Mouse (Mus musculus) heart, adult 8-10 months (tissue): ENCODE results near the gene 1700069L16Rik. TPM values are rescaled to one million over a fixed set of nuclear protein-coding genes. Genes with fewer than 3 reads are reported as not detected.

ENCODE experiments used
- DNase-seq: peaks from one replicate; pipeline ENCODE4 v3.0.0; 2022; ENCODE audit warnings: low spot score
- total RNA-seq, 4 experiments: library from RNA; stranded (reverse); gene quantifications; 2 replicates each; pipeline ENCODE4 v1.2.4; 2022

The 1700069L16Rik gene
- total RNA-seq, 4 experiments from 2014 or later: not detected

GRCm38 (mm10) chr5:113690069-113690548 is 34.5 kb downstream of the 1700069L16Rik start:
- no peak for DNase-seq

GRCm38 (mm10) chr5:113687514-113687913 is 37.1 kb downstream of the 1700069L16Rik start:
- no peak for DNase-seq

GRCm38 (mm10) chr5:113685471-113685870 is 39.1 kb downstream of the 1700069L16Rik start:
- no peak for DNase-seq

- DNase-seq: no peak
These were observed 41.3 kb downstream of the 1700069L16Rik start for GRCm38 (mm10) chr5:113683246-113683645.

- DNase-seq: no peak
These were observed 42.1 kb downstream of the 1700069L16Rik start for GRCm38 (mm10) chr5:113682472-113682871.

GRCm38 (mm10) chr5:113681219-113681618 is 43.4 kb downstream of the 1700069L16Rik start:
- no peak for DNase-seq

GRCm38 (mm10) chr5:113679509-113679908 is 45.1 kb downstream of the 1700069L16Rik start:
- DNase-seq: no peak

- no peak for DNase-seq
These were observed 45.7 kb downstream of the 1700069L16Rik start for GRCm38 (mm10) chr5:113678743-113679452.

- DNase-seq: no peak
These were observed 47.0 kb downstream of the 1700069L16Rik start for GRCm38 (mm10) chr5:113677541-113677940.

GRCm38 (mm10) chr5:113674851-113675250 is 49.7 kb downstream of the 1700069L16Rik start:
- no peak for DNase-seq

- DNase-seq: peak; percentile 71
These were observed 52.1 kb downstream of the 1700069L16Rik start for GRCm38 (mm10) chr5:113672456-113672855.

GRCm38 (mm10) chr5:113670597-113670996 is 54.0 kb downstream of the 1700069L16Rik start:
- no peak for DNase-seq

GRCm38 (mm10) chr5:113670110-113670509 is 54.5 kb downstream of the 1700069L16Rik start:
- DNase-seq: no peak

- DNase-seq: no peak
These were observed 59.9 kb downstream of the 1700069L16Rik start for GRCm38 (mm10) chr5:113664629-113665195.

- DNase-seq: no peak
These were observed 60.4 kb downstream of the 1700069L16Rik start for GRCm38 (mm10) chr5:113664127-113664526.

GRCm38 (mm10) chr5:113660872-113661271 is 63.7 kb downstream of the 1700069L16Rik start:
- DNase-seq: peak; percentile 84

- no peak for DNase-seq
These were observed 69.8 kb downstream of the 1700069L16Rik start for GRCm38 (mm10) chr5:113654821-113655220.

- DNase-seq: no peak
These were observed 70.4 kb downstream of the 1700069L16Rik start for GRCm38 (mm10) chr5:113654206-113654605.

- DNase-seq: no peak
These were observed 72.4 kb downstream of the 1700069L16Rik start for GRCm38 (mm10) chr5:113652215-113652614.

GRCm38 (mm10) chr5:113650035-113650865 is 74.3 kb downstream of the 1700069L16Rik start, which contains the start of gene Cmklr1:
Gene Cmklr1 (minus strand): TSS chr5:113650426.
- no peak for DNase-seq

GRCm38 (mm10) chr5:113648647-113649211 is 75.8 kb downstream of the 1700069L16Rik start:
- no peak for DNase-seq

GRCm38 (mm10) chr5:113647141-113647540 is 77.4 kb downstream of the 1700069L16Rik start:
- no peak for DNase-seq
